Mouse (Mus musculus) liver, embryonic 14.5 days (tissue): ENCODE results near the gene Sde2. TPM values are rescaled to one million over a fixed set of nuclear protein-coding genes. Genes with fewer than 3 reads are reported as not detected.

Source experiments
- ATAC-seq: fragments of 200-750 bp; cut with Nextera tagmentation; 2 replicates; pipeline ENCODE4 v1.8.0; 2017; ENCODE audit warnings: moderate number of reproducible peaks, mild to moderate bottlenecking, moderate library complexity; ENCODE audit not compliant: insufficient read depth
- DNase-seq, 3 experiments: peaks; one replicate each; pipeline ENCODE4 v3.0.0-alpha.2; 2012 to 2013; ENCODE audit warnings: low read depth in 3 of 3, low spot score in 3 of 3
- H3K27ac ChIP-seq: fragments of 300-500 bp; sonication (generic); 2 replicates; pipeline ENCODE4 v1.5.1; 2014; ENCODE audit warnings: moderate library complexity, mild to moderate bottlenecking, control low read depth, inconsistent platforms
- H3K27me3 ChIP-seq: fragments of 300-500 bp; sonication (generic); 2 replicates; pipeline ENCODE4 v1.6.1; 2014; ENCODE audit warnings: mild to moderate bottlenecking, low read length, moderate library complexity; ENCODE audit not compliant: control insufficient read depth, insufficient read depth
- H3K36me3 ChIP-seq: fragments of 300-500 bp; sonication (generic); replicated peaks from 2 replicates; pipeline ENCODE4 v1.6.1; 2014; ENCODE audit warnings: low read depth; ENCODE audit not compliant: control insufficient read depth, insufficient read depth
- H3K4me1 ChIP-seq, 2 experiments: fragments of 200-500 bp in 1 of 2; fragments of 300-500 bp in 1 of 2; sonication (generic) in 1 of 2; replicated peaks; 2 replicates each; pipeline ENCODE4 v1.6.1; 2012 to 2014; ENCODE audit warnings: antibody characterized with exemption in 1 of 2, inconsistent platforms in 1 of 2, low read length in 1 of 2; ENCODE audit not compliant: control insufficient read depth in 2 of 2, insufficient read depth in 2 of 2
- H3K4me2 ChIP-seq: fragments of 300-500 bp; sonication (generic); 2 replicates; pipeline ENCODE4 v1.6.1; 2014; ENCODE audit warnings: low read depth, mild to moderate bottlenecking, control low read depth, moderate library complexity
- H3K4me3 ChIP-seq, 2 experiments: fragments of 200-500 bp in 1 of 2; fragments of 300-500 bp in 1 of 2; sonication (generic) in 1 of 2; 2 replicates each; pipeline ENCODE4 v1.5.1; 2012 to 2014; ENCODE audit warnings: low read depth in 2 of 2, low read length in 2 of 2, mild to moderate bottlenecking in 2 of 2, control low read depth in 1 of 2, inconsistent platforms in 1 of 2, moderate library complexity in 1 of 2; ENCODE audit not compliant: insufficient read depth in 1 of 2
- H3K9ac ChIP-seq: fragments of 300-500 bp; sonication (generic); replicated peaks from 2 replicates; pipeline ENCODE4 v1.6.1; 2014; ENCODE audit warnings: mild to moderate bottlenecking, control low read depth, moderate library complexity
- H3K9me3 ChIP-seq: fragments of 300-500 bp; sonication (generic); 2 replicates; pipeline ENCODE4 v1.6.1; 2016; ENCODE audit warnings: low read length, mixed read lengths; ENCODE audit not compliant: control insufficient read depth
- CTCF ChIP-seq: IDR thresholded peaks from 2 replicates; pipeline ENCODE4 v1.5.1; 2016; ENCODE audit warnings: antibody characterized with exemption, low read depth, control low read depth
- EP300 ChIP-seq: IDR thresholded peaks from 2 replicates; pipeline ENCODE4 v1.6.1; 2016; ENCODE audit warnings: antibody characterized with exemption, low read depth
- WGBS: fragments of 180-500 bp; shearing (Covaris S2); extraction: QIAGEN DNeasy Blood & Tissue Kit; methylation state at CpG from one replicate; pipeline ENCODE4 v1.1.7; 2014; ENCODE audit not compliant: insufficient replicate concordance; 5-methylcytosine and 5-hydroxymethylcytosine counted together
- polyA plus RNA-seq, 2 experiments: library from polyadenylated mRNA; depleted of rRNA in 1 of 2; stranded (reverse) in 1 of 2; unstranded in 1 of 2; fragments of >200 nt; fragmentation: Nextera tagmentation in 1 of 2; extraction: Ambion mirVana in 1 of 2; gene quantifications; 2 replicates each; pipeline versions ENCODE4 v1.2.1 to v1.2.3; 2012 to 2014

Sde2 gene
- polyA plus RNA-seq, 2 experiments, result 15.5 to 15.8 TPM

DNA sequence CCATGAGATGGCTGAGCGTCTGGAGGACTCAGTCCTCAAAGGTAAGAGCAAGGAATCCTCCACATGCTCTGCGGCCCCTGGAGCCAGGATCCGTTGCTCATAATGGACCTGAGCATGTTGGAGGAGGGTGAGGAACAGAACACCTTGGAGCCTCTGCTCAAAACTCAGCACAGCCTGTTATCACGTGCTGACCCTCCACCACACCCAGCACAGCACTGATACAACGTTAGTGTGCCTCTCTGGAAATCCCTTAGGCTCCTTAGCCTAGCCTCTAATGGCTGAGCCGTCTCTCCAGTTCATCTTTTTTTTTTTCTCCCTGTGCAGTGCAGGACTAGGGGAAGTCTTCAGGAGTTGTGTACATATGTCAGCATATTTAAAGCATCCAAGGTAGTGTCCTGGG lies 9.1 kb downstream of the Sde2 start:
- no peak for DNase-seq
- H3K27me3 ChIP-seq, result no peaks in the 10 kb centered on the region
- peaks cover 96% of the 10 kb centered on the region for H3K36me3 ChIP-seq
- no peaks in the 10 kb centered on the region for H3K9me3 ChIP-seq
- no peak for TF ChIP-seq EP300
- TF ChIP-seq CTCF, result no peak
- WGBS, result 45% methylated on average over 6 of the region's 6 CpGs
- no peak overlapping the region for H3K27ac ChIP-seq
- no peak overlapping the region; the same call in 1 of the 2 replicates for H3K9ac ChIP-seq
- peak; percentile 61; the same call in 1 of the 2 replicates for ATAC-seq
- H3K4me1 ChIP-seq, result peaks cover 11 to 20% of the 10 kb centered on the region in 2 experiments
- H3K4me3 ChIP-seq, result no peak overlapping the region
- H3K4me2 ChIP-seq, result peak overlapping the region; percentile 13; the same call in 1 of the 2 replicates

- Histone ChIP-seq H3K4me2 (no peak overlapping the region), H3K27ac (no peak overlapping the region; the same call in 1 of the 2 replicates), H3K27me3 (no peaks in the 10 kb centered on the region), H3K9me3 (no peaks in the 10 kb centered on the region), H3K4me1 (peaks cover 11 to 12% of the 10 kb centered on the region in 2 experiments), H3K9ac (no peak overlapping the region), H3K36me3 (peaks cover 90% of the 10 kb centered on the region), H3K4me3 (no peak overlapping the region)
- DNase-seq, result peak in 2 of 3 experiments; percentile 42 to 49
- 18% methylated on average over 1 of the region's 1 CpGs for WGBS
- ATAC-seq, result 0 out of 2 replicates have a peak, but pooled peaks have one; percentile 36
- peak; percentile 81 for TF ChIP-seq CTCF
- TF ChIP-seq EP300, result no peak
These were observed 12.7 kb downstream of the Sde2 start for GRCm38 (mm10) chr1:180863606-180864005.

DNA sequence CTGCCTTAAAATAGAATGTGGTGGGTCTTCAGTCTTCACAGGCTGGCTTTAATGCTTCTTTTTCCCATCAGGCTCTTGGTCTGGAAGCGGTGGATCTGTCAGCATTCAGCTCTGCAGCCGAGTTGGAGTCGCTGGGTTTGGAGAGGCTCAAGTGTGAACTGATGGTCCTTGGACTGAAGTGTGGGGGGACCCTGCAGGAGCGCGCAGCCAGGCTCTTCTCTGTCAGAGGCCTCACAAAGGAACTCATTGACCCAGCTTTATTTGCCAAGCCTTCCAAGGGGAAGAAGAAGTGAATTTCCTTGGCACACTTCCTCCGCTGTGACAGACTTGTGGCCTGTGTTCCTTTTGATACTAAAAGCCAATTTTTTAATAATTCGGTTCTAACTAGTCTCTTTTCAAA lies 15.1 kb downstream of the Sde2 start:
- 89% methylated on average over 7 of the region's 7 CpGs for WGBS
- H3K27me3 ChIP-seq, result no peaks in the 10 kb centered on the region
- no peak overlapping the region for H3K9ac ChIP-seq
- no peak overlapping the region for H3K4me2 ChIP-seq
- no peak overlapping the region for H3K4me3 ChIP-seq
- peaks cover 67% of the 10 kb centered on the region for H3K36me3 ChIP-seq
- H3K9me3 ChIP-seq, result no peaks in the 10 kb centered on the region
- TF ChIP-seq CTCF (no peak), EP300 (no peak)
- DNase-seq (no peak), ATAC-seq (no peak)
- no peak overlapping the region for H3K27ac ChIP-seq
- H3K4me1 ChIP-seq, result no peaks in the 10 kb centered on the region

DNA sequence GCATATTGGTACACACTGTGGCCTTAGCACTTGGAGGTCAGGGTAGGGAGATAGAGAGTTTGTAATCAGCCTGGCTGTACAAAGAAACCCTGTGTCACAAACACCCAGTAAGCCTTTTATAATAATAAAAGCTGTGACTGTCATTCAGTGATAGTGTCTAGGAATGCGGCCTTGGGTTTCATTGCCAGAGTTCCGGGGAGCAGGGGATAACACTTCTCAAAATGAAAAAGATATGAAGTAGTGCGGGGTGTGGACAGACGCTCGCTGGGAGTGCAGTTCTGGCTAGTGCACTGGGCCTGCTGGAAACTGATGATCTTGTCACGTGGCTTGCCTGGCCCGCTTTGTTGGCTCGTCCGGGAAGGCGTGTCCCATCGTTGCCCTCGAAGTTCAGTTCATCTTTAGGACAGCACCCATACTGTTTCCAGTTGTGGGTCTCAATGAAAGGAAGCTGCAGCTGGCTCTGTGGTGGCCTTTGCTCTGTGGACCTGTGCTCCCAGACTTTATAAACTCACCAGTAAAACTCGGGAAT lies 19.3 kb downstream of the Sde2 start:
- Histone ChIP-seq H3K4me3 (no peak overlapping the region), H3K9me3 (no peaks in the 10 kb centered on the region), H3K36me3 (peaks cover 28% of the 10 kb centered on the region), H3K9ac (no peak overlapping the region), H3K4me1 (0 out of 4 replicates have a peak, but pooled peaks cover 0 to 3% of the 10 kb centered on the region in 2 experiments), H3K4me2 (no peak overlapping the region), H3K27ac (no peak overlapping the region), H3K27me3 (no peaks in the 10 kb centered on the region)
- TF ChIP-seq EP300, result no peak
- no peak for TF ChIP-seq CTCF
- DNase-seq (no peak), ATAC-seq (no peak)
- 76% methylated on average over 13 of the region's 13 CpGs for WGBS

- H3K9me3 ChIP-seq, result no peaks in the 10 kb centered on the region
- TF ChIP-seq CTCF, result peak; percentile 92
- TF ChIP-seq EP300, result no peak
- H3K4me2 ChIP-seq, result no peak overlapping the region
- no peak overlapping the region for H3K4me3 ChIP-seq
- H3K9ac ChIP-seq, result no peak overlapping the region
- WGBS, result 13% methylated on average over 9 of the region's 9 CpGs
- ATAC-seq (peak; percentile 73), DNase-seq (peak; percentile 56 to 69 (median 58))
- H3K27me3 ChIP-seq, result no peaks in the 10 kb centered on the region
- H3K4me1 ChIP-seq, result 0 out of 4 replicates have a peak, but pooled peaks cover 0 to 3% of the 10 kb centered on the region in 2 experiments
- H3K27ac ChIP-seq, result no peak overlapping the region
- H3K36me3 ChIP-seq, result no peaks in the 10 kb centered on the region
These were observed 23.0 kb downstream of the Sde2 start for GRCm38 (mm10) chr1:180873861-180874484.
